Mouse (Mus musculus): ENCODE results near the gene Sh3rf3. TPM values are rescaled to one million over a fixed set of nuclear protein-coding genes. Genes with fewer than 3 reads are reported as not detected.

Sh3rf3 gene
- polyA plus RNA-seq, 1 experiment from 2014 or later = not detected

GRCm38 (mm10) chr10:59104683-59105082 is 291.5 kb downstream of the Sh3rf3 start:
- H3K27me3 ChIP-seq (replicated peaks) = no peaks in the 10 kb centered on the region; the same call in 1 of the 2 replicates
- H3K9me3 ChIP-seq (replicated peaks) = no peaks in the 10 kb centered on the region
- H3K4me1 ChIP-seq = no peaks in the 10 kb centered on the region
- no peak overlapping the region for H3K4me3 ChIP-seq
- H3K36me3 ChIP-seq = no peaks in the 10 kb centered on the region
- 79% methylated on average over 5 of the region's 5 CpGs for WGBS (ENCODE audit: insufficient replicate concordance)
- H3K4me2 ChIP-seq = no peak overlapping the region
- H3K9ac ChIP-seq = no peak overlapping the region
- no peak overlapping the region for H3K27ac ChIP-seq
- ATAC-seq = no peak

- no peak overlapping the region for H3K4me2 ChIP-seq
- H3K4me1 ChIP-seq = no peaks in the 10 kb centered on the region
- no peak for ATAC-seq
- H3K36me3 ChIP-seq = no peaks in the 10 kb centered on the region
- H3K9ac ChIP-seq = no peak overlapping the region
- 68% methylated on average over 8 of the region's 8 CpGs for WGBS (ENCODE audit: insufficient replicate concordance)
- H3K4me3 ChIP-seq = no peak overlapping the region
- H3K27ac ChIP-seq = no peak overlapping the region
- no peaks in the 10 kb centered on the region for H3K9me3 ChIP-seq (replicated peaks)
- no peaks in the 10 kb centered on the region; the same call in 1 of the 2 replicates for H3K27me3 ChIP-seq (replicated peaks)
Observed at GRCm38 (mm10) chr10:59105885-59106284, 292.7 kb downstream of the Sh3rf3 start.

- no peak overlapping the region for H3K9ac ChIP-seq
- H3K4me2 ChIP-seq = no peak overlapping the region
- WGBS (ENCODE audit: insufficient replicate concordance) = 57% methylated on average over 3 of the region's 3 CpGs
- H3K9me3 ChIP-seq (replicated peaks) = no peaks in the 10 kb centered on the region
- no peaks in the 10 kb centered on the region for H3K36me3 ChIP-seq
- H3K27ac ChIP-seq = no peak overlapping the region
- H3K27me3 ChIP-seq (replicated peaks) = no peaks in the 10 kb centered on the region; the same call in 1 of the 2 replicates
- no peak overlapping the region for H3K4me3 ChIP-seq
- ATAC-seq = no peak
- no peaks in the 10 kb centered on the region for H3K4me1 ChIP-seq
Observed at GRCm38 (mm10) chr10:59106644-59107043, 293.5 kb downstream of the Sh3rf3 start.

DNA sequence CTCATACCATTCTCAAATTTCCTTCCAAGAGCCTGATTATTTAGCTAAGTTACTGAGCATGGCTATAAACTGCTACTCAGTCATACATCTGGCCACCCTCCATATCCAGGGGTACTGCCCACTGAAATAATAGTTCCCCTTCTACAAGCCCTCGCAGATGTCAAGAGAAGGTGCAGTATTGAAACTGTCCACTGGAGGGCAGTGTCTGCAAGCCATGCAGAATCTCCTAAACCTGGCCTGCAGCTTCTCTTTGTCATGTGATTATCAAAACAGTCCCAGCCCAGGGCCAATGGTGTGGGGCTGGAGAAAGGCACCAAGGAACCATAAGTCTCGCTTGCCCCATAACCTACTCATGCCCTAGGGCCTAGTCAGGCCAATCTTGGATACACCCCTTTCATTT is 295.9 kb downstream of the Sh3rf3 start:
- ATAC-seq = no peak
- Histone ChIP-seq H3K4me2 (no peak overlapping the region), H3K27me3 (replicated peaks) (peaks cover 3% of the 10 kb centered on the region; the same call in 1 of the 2 replicates), H3K4me3 (no peak overlapping the region), H3K9me3 (replicated peaks) (no peaks in the 10 kb centered on the region), H3K36me3 (no peaks in the 10 kb centered on the region), H3K9ac (no peak overlapping the region), H3K4me1 (no peaks in the 10 kb centered on the region), H3K27ac (no peak overlapping the region)
- WGBS (ENCODE audit: insufficient replicate concordance) = 20% methylated on average over 2 of the region's 2 CpGs

- WGBS (ENCODE audit: insufficient replicate concordance) = 71% methylated on average over 7 of the region's 7 CpGs
- Histone ChIP-seq H3K4me3 (no peak overlapping the region), H3K4me1 (no peaks in the 10 kb centered on the region), H3K36me3 (no peaks in the 10 kb centered on the region), H3K9ac (no peak overlapping the region), H3K9me3 (replicated peaks) (no peaks in the 10 kb centered on the region), H3K27me3 (replicated peaks) (peaks cover 3% of the 10 kb centered on the region; the same call in 1 of the 2 replicates), H3K4me2 (no peak overlapping the region), H3K27ac (no peak overlapping the region)
- ATAC-seq = no peak
Observed at GRCm38 (mm10) chr10:59110386-59110785, 297.2 kb downstream of the Sh3rf3 start.

GRCm38 (mm10) chr10:59112755-59113154 is 299.6 kb downstream of the Sh3rf3 start:
- 69% methylated on average over 8 of the region's 8 CpGs for WGBS (ENCODE audit: insufficient replicate concordance)
- no peaks in the 10 kb centered on the region for H3K4me1 ChIP-seq
- H3K4me3 ChIP-seq = no peak overlapping the region
- H3K9ac ChIP-seq = no peak overlapping the region
- 0 out of 2 replicates have a peak, but pooled peaks cover 10% of the 10 kb centered on the region for H3K27me3 ChIP-seq (replicated peaks)
- H3K4me2 ChIP-seq = no peak overlapping the region
- no peak for ATAC-seq
- H3K27ac ChIP-seq = no peak overlapping the region
- H3K36me3 ChIP-seq = no peaks in the 10 kb centered on the region
- no peaks in the 10 kb centered on the region for H3K9me3 ChIP-seq (replicated peaks)

DNA sequence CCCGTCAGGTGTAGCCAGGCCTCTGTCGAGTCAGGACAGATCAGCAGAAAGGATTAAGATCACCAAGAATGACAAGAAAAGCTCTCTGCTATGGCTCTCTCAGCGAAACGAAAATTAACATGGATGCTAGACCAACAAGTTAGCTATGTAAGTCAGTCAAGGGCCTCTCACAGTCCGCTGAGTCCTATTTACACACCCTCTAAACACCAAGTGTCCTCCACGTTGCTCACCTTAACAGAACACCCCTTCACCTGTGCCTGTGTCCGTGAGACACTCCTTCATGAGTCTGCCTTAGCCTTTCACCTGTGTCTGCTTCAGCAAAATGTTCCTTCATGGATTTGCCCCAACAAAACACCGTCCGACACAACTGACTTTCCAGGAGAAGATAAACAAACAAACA is 300.2 kb downstream of the Sh3rf3 start:
- H3K27me3 ChIP-seq (replicated peaks) = 0 out of 2 replicates have a peak, but pooled peaks cover 10% of the 10 kb centered on the region
- no peak overlapping the region for H3K9ac ChIP-seq
- no peak overlapping the region for H3K27ac ChIP-seq
- ATAC-seq = no peak
- no peaks in the 10 kb centered on the region for H3K36me3 ChIP-seq
- no peaks in the 10 kb centered on the region for H3K9me3 ChIP-seq (replicated peaks)
- no peaks in the 10 kb centered on the region for H3K4me1 ChIP-seq
- WGBS (ENCODE audit: insufficient replicate concordance) = 66% methylated on average over 9 of the region's 9 CpGs
- no peak overlapping the region for H3K4me2 ChIP-seq
- no peak overlapping the region for H3K4me3 ChIP-seq

DNA sequence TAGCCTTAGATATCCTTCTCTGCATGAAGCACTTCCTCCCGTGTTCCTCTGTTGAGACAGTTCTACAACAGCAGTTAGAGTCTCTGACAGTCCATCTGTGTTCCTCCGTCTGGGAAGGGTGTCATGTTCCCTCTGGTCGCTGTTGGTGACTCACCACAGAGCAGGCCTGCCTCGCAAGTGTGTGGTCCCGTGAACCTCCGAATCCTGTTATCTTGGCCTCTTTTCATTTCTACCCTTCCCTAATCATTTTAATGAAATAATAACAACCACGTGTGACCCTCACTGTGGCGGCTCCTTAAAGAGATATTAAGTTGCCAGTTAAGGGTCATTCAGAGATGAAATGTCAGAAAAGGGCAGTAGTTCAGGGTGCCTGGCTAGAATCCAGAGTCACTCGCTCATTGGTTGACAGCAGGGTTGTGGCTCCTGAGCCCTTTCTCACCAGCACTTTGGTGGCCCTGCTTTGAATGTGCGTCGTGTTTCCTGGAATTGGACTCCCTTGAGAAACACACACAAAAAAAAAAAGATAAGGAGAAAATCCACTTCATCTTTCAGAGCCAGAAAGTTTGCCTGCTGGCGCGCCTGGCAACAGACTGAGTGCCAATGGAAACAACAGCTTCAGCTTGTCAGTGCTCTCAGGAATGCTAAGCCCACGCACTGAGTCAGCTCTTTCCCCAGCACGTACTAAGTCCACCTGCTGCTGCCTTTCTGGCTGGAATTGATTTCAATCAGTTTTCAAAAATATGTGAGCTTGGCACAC is 301.6 kb downstream of the Sh3rf3 start:
- WGBS (ENCODE audit: insufficient replicate concordance) = 58% methylated on average over 15 of the region's 15 CpGs
- no peak overlapping the region for H3K9ac ChIP-seq
- H3K4me3 ChIP-seq = no peak overlapping the region
- H3K4me2 ChIP-seq = no peak overlapping the region
- H3K4me1 ChIP-seq = no peaks in the 10 kb centered on the region
- no peak overlapping the region for H3K27ac ChIP-seq
- ATAC-seq = no peak
- no peaks in the 10 kb centered on the region for H3K9me3 ChIP-seq (replicated peaks)
- H3K36me3 ChIP-seq = no peaks in the 10 kb centered on the region
- 0 out of 2 replicates have a peak, but pooled peaks cover 10% of the 10 kb centered on the region for H3K27me3 ChIP-seq (replicated peaks)

DNA sequence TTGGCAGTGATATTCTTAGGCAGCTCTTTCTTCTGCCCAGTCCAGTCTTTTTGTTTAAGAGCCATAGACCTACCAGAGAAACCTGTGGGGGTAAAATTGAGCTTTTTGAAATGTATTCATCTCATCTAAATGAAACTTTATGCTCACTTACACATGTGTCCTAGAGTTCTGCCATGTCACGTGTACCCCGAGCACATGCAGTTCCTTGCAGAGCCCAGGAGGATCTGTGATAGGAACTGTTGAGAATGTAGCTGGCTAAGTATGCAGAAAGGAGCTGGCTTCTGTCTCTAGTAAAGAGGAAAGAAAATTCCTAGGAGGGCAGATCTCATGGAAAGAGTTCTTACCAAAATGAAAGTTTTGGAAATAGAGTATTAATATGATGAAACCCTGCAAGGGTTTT is 302.5 kb downstream of the Sh3rf3 start:
- Histone ChIP-seq H3K27ac (no peak overlapping the region), H3K4me2 (no peak overlapping the region), H3K9ac (no peak overlapping the region), H3K9me3 (replicated peaks) (no peaks in the 10 kb centered on the region), H3K27me3 (replicated peaks) (0 out of 2 replicates have a peak, but pooled peaks cover 10% of the 10 kb centered on the region), H3K4me1 (no peaks in the 10 kb centered on the region), H3K4me3 (no peak overlapping the region), H3K36me3 (no peaks in the 10 kb centered on the region)
- 76% methylated on average over 2 of the region's 2 CpGs for WGBS (ENCODE audit: insufficient replicate concordance)
- no peak for ATAC-seq

DNA sequence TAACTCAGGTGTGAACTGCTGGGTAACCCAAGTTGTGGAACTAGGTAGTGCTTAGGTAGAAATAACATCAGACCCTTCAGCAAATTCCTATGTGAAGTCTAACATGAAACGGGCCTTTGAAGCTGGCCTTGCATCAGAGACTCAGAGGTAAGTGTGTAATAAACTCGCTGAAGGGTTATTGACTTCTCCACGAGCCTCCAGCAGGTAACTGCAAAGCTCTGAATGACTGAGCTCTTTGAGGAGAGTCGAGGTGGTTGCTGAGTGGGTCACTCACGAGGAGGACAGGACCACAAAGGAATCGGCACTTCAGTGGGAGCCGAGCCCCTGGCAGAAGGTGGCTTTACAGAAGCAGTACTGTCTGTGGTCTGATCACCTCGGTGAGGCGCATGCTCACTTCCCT is 303.2 kb downstream of the Sh3rf3 start:
- no peaks in the 10 kb centered on the region for H3K4me1 ChIP-seq
- H3K36me3 ChIP-seq = no peaks in the 10 kb centered on the region
- H3K27me3 ChIP-seq (replicated peaks) = 0 out of 2 replicates have a peak, but pooled peaks cover 10% of the 10 kb centered on the region
- WGBS (ENCODE audit: insufficient replicate concordance) = 64% methylated on average over 9 of the region's 9 CpGs
- no peaks in the 10 kb centered on the region for H3K9me3 ChIP-seq (replicated peaks)
- no peak overlapping the region for H3K4me2 ChIP-seq
- no peak overlapping the region for H3K27ac ChIP-seq
- ATAC-seq = no peak
- H3K4me3 ChIP-seq = no peak overlapping the region
- no peak overlapping the region for H3K9ac ChIP-seq

GRCm38 (mm10) chr10:59117555-59117954 is 304.4 kb downstream of the Sh3rf3 start:
- Histone ChIP-seq H3K27ac (no peak overlapping the region), H3K4me1 (no peaks in the 10 kb centered on the region), H3K4me2 (no peak overlapping the region), H3K9me3 (replicated peaks) (no peaks in the 10 kb centered on the region), H3K27me3 (replicated peaks) (0 out of 2 replicates have a peak, but pooled peaks cover 7% of the 10 kb centered on the region), H3K4me3 (no peak overlapping the region), H3K36me3 (no peaks in the 10 kb centered on the region), H3K9ac (no peak overlapping the region)
- WGBS (ENCODE audit: insufficient replicate concordance) = 64% methylated on average over 5 of the region's 5 CpGs
- no peak for ATAC-seq

DNA sequence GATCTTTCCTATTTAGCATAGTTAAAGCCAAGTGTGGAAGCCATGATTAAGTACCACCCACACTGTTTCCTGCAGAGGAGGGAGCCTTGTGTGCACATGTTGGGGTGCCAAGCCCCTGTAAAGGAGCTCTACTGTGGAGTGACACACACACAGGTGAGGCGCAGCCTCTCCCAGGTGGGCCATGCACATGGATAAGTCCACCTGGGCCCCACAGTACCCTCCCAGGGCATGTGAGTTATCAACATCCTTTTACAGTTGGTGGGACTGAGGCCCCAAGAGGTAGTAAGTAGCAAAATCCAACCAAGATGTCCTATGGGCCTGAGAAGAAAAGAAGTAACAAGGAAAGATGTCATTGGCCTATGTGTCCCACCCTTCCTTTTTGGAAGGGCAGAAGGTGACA is 305.8 kb downstream of the Sh3rf3 start:
- no peaks in the 10 kb centered on the region for H3K9me3 ChIP-seq (replicated peaks)
- ATAC-seq = no peak
- 77% methylated on average over 1 of the region's 1 CpGs for WGBS (ENCODE audit: insufficient replicate concordance)
- no peaks in the 10 kb centered on the region for H3K4me1 ChIP-seq
- H3K27me3 ChIP-seq (replicated peaks) = 0 out of 2 replicates have a peak, but pooled peaks cover 7% of the 10 kb centered on the region
- H3K27ac ChIP-seq = no peak overlapping the region
- H3K36me3 ChIP-seq = no peaks in the 10 kb centered on the region
- no peak overlapping the region for H3K4me2 ChIP-seq
- no peak overlapping the region for H3K4me3 ChIP-seq
- H3K9ac ChIP-seq = no peak overlapping the region
